Mouse (Mus musculus) CD4-positive naive resting alpha-beta T cell, adult 57 days (primary cell): ENCODE data around the gene Rspo4. TPM values are rescaled to one million over a fixed set of nuclear protein-coding genes. Genes with fewer than 3 reads are reported as not detected.

Source experiments
- total RNA-seq: library from RNA; stranded (reverse); gene quantifications from one replicate; pipeline ENCODE4 v1.2.4, GENCODE M21; 2023

Gene Rspo4
- total RNA-seq = not detected

GRCm38 (mm10) chr2:151842648-151843226 is at the start of gene Rspo4:
TSS of gene Rspo4 (plus strand) at chr2:151842927.

GRCm38 (mm10) chr2:151910919-151911500 is 68.3 kb downstream of the Rspo4 start, which contains the start of gene Angpt4:
TSS of gene Angpt4 (plus strand) at chr2:151911210.

Other genes starting within 250 kb of the Rspo4 start
- 9.8 TPM for gene Snph, start 210.3 kb upstream of the Rspo4 start, total RNA-seq
- not detected for gene Rad21l, start 174.4 kb upstream of the Rspo4 start, total RNA-seq
- gene Tmem74b, start 140.9 kb upstream of the Rspo4 start, total RNA-seq = not detected
- 50.2 TPM for gene Psmf1, start 98.7 kb upstream of the Rspo4 start, total RNA-seq
- gene Angpt4, start 68.3 kb downstream of the Rspo4 start, total RNA-seq = not detected
- gene Fam110a, start 137.3 kb downstream of the Rspo4 start, total RNA-seq = 5.3 TPM
- gene Slc52a3, start 153.6 kb downstream of the Rspo4 start, total RNA-seq = 1.6 TPM
- gene Scrt2, start 238.6 kb downstream of the Rspo4 start, total RNA-seq = not detected